Mouse (Mus musculus): Measurements from ENCODE around the gene Snx5. TPM values are rescaled to one million over a fixed set of nuclear protein-coding genes. Genes with fewer than 3 reads are reported as not detected.

The Snx5 gene
- total RNA-seq, 1 experiment from 2014 or later, result 393 TPM

Other genes with a start within 250 kb of the Snx5 start
- not detected in 3 replicates for gene Banf2, start 237.8 kb downstream of the Snx5 start, total RNA-seq (2017)
- 5.7 to 13.8 TPM (median 6.8 TPM) in 3 replicates for gene Mgme1, start 243 bp downstream of the Snx5 start, total RNA-seq (2017)
- not detected in 3 replicates for gene Ovol2, start 61.2 kb upstream of the Snx5 start, total RNA-seq (2017)
- gene Kat14, start 98.1 kb upstream of the Snx5 start, total RNA-seq (2017), result 14.5 to 22.5 TPM (median 21.7 TPM) in 3 replicates
- gene Pet117, start 98.1 kb upstream of the Snx5 start, total RNA-seq (2017), result not detected in 3 replicates

Measured in monocyte, adult 5-6 weeks (primary cell).